Mouse (Mus musculus) kidney, postnatal 4 days (tissue): Measurements from ENCODE around the gene Ttc34.

Source experiments
- DNase-seq, 2 experiments: peaks; one replicate each; pipeline ENCODE4 v3.0.0; 2021; ENCODE audit warnings: mixed read lengths in 2 of 2

The Ttc34 gene

DNA sequence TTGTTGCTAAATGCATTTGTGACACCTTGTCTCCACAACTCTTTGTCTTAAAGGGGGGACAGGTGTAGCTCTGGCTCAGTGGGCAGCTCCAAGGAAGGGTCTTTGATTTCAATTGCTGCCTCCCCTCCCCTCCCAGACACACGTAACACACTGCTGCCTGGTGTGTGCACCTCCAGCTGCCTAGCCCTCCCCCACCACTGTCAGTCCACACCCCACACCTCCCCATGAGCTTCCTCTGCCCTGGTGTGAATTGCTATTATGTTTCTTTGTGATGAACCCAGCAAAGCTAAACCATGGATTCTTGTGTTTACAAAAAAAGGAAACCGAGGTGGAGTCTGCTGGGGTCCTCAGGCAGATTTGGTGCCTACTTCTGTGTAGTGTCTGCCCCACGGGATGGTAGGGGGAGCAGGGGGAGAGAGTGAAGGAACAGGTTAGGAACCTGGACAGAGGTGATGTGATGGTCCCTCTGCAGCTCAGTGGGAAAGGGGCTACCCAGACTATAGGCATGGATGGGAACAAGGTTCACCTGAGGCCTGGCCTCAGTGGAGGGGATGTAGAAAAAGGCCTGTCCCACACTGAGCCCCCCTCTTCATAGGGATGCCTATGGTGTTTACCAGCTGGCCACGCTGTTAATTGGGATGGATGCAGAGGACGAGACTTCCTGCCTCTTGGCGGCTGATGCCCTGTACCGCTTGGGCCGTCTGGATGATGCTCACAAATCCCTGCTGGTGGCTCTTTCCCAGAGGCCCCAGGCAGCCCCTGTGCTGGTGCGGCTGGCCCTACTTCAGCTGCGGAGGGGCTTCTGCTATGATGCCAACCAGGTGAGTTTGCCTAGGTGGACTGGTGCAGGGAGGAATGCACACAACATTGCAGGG lies 20.3 kb downstream of the Ttc34 start:
- no peak for DNase-seq

DNA sequence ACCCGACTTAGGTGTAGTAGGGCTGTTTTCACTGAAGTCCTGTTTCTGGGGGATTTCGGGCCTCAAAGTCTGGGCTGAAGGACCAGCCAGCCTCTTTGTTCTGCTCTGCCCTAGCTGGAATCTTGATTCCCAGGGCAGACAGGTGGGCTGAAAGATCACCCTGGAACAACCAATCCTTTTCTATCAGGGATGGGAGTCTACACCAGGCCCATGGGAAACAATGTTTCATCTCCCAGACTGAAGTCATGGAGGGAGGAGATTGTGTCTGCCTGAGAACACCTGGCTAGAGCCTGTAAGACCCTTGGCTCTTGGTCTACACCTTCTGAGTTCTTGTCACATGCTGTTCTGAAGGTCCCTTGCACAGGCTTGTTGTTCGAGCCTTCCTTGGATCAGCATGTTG lies 21.3 kb downstream of the Ttc34 start:
- DNase-seq, result no peak

DNA sequence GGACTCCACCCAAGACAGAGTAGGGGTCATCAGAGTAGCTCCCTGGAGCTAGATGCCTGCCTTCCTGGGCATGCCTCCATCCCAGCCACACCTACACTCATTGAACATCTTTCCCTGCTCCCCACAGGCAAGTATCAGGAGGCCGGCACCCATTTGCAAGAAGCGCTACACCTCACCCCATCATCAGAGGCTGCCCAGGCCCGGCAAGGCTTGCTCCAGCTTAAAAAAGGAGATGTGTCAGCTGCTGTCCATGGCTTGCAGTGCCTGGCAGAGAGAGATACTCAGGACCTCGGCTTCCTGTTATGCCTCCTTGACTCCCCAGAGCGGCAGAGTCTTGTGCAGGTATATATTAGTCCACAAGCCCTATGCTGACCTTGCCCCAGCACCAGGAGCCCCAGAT lies 24.7 kb downstream of the Ttc34 start:
- DNase-seq, result no peak

DNA sequence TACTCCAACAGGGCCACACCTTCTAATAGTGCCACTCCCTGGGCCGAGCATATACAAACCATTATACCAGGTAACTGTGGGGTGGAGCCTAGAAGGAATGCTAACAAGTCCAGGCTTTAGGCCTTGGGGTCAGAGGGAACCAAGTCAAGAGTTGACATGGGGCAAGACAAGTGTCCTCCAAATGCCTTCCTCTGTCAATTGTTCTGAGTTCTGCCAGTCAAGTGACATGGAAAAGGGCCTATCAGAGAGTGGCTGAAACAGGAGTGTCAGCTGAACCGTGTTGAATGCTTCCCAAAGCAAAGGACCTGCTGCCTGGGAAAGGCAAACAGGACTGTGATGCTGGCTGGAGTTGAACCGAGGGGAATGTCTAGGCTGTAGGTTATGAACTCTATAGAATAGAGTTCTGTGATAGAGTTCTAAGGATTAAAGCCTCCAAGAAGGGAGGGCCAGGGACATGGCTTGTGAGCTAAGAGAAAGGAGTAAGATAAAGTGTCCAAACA lies 26.2 kb downstream of the Ttc34 start:
- DNase-seq, result no peak

DNA sequence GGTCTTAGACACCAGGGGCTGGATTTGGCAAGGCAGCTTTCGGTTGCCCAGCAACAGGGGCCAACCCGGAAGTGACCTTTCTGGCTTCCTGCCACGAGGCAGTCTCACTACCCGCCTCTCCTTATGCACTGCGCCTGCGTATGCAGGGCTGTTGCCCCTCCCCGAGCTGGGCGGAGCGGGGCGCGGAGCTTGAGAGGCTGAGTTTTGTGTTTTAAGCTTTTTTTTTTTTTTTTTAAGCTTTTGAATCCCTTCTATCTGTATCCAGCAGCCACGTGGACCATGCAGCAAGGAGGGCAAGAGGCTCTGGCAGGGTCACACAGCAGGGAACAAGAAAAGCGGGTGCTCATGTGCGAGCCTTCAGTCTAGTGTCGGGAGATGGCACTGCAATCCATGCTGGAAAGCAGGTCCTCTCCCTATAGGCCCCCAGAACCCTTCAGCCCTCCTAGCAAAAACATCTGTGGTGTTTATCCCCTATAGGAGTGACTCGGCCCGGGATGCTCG lies 27.1 kb downstream of the Ttc34 start:
- peak; percentile 98 for DNase-seq

DNA sequence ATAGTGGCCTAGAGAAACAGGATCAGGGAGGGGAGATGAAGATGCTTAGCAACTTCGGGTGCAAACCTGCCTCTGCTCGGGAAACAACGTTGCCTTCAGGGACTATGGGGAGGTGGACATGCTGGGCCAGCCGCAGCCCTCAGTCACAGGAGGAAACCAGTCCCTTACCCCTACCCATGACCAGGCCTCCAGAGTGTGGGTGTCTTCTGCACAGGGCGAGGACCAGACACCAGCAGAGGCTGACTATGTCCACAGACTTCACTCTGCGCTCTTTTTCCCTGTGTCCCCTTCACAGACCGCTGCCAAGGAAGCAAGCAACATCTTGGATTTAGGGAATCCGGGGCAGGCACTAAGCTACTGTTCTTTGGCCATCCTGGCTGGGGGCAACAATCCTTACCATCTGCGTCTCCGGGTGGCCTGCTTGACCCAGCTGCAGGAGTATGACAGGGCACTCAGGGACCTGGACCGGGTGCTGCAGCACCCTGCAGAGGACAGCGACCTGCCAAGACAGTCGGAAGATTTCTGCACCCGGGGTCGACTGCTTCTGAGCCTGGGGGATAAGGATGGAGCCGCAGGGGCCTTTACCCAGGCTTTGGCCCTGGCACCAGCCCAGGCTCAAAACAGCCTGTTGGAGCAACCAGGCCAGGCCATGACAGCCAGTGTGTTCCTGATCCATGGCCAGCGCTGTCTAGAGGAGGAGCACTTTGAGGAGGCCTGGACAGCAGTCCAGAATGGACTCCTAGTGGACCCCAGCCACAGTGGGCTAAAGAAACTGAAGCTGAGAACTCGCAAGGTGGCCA lies 27.9 kb downstream of the Ttc34 start:
- DNase-seq, result no peak

DNA sequence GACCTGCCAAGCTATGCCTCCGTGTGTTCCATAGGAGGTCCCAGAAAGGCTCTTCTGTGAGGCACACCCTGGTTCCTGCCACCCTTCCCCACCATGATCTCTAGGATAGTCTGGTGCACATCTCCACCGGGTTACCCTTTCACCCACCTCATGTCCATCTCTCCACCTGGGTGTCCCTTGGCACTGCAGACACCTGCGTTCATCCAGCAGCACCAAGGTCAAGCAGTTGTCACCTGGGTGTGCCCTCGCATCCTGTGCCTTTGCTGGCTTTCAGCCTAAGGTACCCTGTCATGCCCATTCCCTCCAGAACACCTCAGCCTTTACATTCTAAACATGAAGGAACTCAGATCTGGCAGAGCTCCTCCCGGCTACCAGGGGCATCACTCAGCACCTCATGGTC lies 29.1 kb downstream of the Ttc34 start:
- DNase-seq, result no peak

DNA sequence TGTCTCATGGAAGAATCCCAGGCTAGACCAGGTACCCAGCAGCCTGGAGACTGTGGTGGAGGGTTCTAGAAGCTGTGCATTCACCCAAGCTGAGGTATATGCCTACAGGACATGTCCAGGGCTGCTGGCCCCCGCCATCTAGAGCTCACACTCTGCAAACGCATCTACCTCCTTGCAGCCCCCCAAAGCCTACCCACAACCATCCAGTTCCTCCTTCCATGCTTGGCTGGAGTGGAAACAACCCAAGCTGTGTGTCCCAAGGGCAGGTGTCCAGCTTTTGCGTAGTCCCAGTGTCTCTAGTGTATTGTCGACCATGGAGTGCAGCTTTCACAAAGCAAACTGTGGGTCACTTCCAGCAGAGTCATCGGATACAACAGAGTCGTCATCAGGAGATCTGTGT lies 30.0 kb downstream of the Ttc34 start:
- no peak for DNase-seq

DNA sequence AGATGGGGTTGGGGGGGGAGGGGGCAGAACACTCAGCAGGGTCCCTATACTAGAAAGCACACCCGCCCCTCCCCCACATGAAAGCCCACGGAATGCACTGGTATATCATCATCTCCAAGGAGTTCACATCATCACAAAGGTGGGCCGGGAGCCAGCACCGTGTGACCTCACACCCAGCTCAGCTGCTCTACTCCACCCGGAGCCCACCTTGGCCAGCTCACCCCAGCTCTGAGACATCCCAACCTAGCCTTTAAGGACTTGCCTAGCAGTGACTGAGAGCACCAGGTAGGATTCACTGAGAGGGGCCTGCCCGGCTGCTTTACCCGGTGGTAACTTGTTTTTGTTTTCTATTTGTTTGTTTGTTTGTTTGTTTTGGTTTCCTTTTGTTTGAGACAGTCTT lies 32.2 kb downstream of the Ttc34 start, which contains the start of gene Mmel1:
Gene Mmel1, plus strand, starts transcription at position 146 of the 400 bp plus-strand sequence.
- DNase-seq, result no peak

DNA sequence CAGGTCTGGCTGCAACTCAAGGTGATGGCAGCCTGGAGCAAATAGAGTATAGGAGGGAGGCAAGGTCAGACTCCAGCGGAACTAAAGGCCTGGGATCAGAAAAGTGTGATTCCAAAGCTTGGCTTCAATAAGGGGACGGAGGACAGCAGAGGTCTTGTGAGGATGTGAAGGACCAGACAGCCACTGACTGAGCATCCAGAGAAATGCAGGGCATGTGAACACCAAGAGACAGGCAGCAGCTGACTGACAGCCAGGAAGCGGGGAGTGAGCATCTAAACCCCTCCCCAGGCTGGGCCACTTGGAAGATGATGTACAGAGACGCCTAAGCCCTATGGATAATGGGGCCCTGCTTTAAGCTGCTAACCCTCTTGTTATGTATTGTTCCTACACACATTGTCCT lies 33.5 kb downstream of the Ttc34 start:
- no peak for DNase-seq

DNA sequence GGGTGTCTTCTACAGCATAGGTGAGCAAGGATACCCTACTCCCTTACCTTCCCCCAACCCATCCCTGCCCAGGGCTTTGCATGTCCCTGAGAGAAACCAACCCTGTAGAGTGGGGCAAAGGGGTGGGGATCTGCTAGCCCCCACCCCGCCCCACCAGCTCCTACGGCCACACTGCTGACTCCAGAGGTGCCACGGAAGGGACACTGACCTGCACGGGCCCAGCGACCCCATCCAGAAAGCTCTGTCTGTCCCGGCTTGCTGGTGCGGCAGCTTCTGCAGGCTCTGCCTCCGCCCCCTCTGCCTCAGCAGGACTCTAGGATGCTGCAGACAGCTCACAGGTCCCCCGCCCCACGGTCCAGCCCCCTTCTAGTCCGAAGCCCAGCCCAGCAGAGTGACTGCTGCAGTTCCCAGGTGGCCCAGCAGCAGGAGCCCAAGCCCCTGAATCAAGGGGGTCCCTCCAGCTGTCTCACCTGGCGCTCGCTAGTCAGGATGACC lies 34.5 kb downstream of the Ttc34 start:
- peak; percentile 56 to 73 for DNase-seq

DNA sequence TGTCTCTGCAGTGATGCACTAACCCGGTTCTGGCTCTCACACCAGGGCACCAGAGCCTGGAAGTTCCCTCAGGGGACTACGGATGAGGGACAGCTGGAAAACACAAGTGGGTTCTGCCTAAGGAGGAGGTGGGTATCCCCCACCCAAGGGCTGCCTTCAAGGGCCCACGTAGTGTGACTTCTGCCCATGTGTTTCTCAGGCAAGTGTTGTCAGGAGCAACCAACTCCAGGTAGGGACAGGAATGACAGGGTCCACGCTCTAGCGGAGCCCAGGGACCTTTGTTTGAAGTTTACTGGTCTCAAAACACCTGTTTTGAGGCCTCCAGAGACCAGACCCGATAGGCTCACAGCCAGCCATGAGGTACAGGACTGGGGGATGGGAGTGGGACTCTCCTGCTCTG lies 35.9 kb downstream of the Ttc34 start:
- DNase-seq, result no peak

DNA sequence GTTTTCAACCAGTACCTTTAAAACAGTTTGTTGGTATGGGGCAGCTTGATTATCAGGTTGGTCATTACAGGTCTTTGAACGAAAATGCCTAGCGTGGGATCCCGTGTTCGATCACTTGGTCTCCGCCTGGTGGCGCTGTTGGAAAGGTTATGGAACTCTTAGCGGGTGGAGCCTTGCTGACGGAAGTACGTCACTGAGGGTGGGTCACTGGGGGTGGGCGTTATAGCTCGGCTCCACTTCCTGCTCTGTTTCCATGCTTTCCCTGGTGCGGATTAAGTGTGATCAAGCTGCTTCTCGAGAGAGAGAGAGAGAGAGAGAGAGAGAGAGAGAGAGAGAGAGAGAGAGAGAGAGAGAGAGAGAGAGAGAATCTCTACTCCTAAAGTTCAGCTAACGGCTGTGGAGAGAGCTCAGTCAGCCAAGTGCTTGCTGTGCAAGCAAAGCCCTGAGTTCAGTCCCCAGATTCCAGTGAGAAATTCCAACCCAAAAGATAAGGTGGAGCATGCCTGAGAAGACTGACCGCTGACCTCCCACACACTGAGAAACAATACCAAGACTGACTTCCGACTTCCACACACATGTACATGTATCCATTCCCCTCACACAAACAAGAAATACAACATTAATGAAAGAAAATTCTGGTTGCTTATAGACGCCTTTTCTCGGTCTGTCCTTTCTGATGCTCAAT lies 40.7 kb downstream of the Ttc34 start:
- peak; percentile 97 to 98 for DNase-seq

DNA sequence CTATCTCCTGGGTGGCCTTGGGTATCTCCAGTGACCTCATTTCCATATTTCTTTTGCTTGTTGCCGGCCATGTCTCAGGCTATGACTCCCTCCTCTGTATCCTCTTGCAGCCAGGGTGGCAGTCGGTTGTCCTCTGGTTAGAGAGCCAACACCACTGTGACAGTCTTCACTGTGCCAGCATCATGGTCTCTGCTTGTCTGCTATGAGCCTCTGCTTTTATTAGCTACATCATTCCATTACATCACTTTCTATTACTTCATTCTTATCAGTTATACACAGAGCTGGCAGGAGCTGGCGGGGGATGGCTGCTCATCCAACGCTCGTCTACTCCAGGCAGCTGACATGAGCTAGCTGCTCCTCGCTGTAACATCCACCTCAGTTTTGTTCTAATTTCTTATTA lies 43.5 kb downstream of the Ttc34 start:
- no peak for DNase-seq

DNA sequence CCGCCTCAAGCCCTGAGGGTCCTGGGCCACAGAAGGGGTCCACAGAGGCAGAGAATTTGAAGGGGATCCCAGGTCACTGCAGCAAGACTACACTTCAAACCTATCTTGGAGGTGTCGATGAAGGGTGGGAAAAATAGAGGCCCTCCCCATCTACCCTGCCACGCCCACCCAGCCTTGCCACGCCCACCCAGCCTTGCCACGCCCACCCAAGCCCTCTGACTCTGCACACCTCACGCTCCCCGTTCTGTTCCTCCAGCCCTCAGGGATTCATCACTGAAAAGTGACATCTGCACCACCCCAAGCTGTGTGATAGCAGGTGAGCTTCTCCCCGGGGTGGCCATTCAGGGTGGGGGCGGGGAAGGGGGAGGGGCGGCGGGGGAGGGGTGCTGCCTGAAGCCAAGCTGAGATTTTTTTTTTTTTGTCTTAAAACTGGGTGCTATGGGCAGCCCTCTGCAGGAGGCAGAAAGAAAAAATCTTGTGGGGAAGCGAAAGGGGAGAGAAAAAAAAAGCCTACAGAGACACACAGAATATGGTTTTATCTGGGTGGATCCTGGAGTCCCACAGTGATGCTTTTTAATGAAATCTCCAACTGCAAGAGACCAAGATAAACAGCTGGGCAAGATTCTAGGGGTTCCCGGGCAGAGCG lies 44.9 kb downstream of the Ttc34 start:
- peak in 1 of 2 experiments; percentile 16 for DNase-seq

DNA sequence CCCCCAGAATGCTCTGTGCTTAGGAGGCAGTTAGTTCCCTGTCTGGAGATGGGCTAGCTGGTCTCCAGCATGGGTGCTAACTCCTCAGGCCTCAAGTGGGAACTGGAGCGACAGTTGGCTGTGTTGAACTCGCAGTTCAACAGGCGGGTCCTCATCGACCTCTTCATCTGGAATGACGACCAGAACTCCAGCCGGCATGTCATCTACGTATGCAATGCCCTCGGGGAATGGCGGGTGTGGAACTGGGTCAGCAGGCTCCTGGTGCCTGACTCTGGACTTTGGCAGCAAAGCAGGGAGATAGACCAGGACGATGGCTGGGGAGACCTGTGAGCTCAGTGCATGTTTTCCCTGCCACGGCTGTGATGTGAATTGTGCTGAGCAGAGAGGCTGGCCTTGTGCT lies 48.2 kb downstream of the Ttc34 start:
- DNase-seq, result no peak

DNA sequence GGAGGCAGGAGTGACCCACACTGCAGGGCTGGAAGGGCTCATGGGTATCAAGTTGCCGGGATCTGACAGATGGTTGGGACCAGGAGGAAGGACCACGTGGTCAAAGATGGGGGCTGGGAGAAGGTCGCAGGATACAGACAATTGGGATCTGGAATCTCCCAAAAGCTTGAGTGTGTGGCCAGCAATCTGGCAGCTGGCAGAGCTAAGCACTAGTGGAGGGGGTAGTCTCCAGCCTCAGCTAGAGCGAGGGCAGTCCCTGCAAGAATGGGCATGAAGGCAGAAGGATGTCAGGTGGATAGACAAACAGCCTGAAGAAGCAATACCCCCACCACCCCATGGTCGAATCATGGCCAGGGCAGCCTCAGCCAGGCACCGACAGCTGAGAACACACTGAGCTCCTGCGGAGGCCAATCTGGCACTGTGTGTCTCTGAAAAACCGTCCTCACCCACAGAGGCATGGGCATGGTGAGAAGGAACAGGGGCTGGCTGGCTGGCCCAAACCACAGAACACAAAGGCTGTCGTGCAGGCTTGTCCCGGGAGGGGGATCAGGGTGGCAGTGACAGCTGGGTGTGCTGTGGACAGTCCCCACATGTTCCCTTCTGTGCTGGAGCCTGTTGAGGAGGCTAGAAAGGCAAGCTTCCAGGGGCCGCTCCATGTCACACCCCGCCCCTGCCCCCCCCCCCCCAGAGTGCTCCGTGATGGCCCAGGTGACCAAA lies 49.8 kb downstream of the Ttc34 start:
- no peak for DNase-seq

DNA sequence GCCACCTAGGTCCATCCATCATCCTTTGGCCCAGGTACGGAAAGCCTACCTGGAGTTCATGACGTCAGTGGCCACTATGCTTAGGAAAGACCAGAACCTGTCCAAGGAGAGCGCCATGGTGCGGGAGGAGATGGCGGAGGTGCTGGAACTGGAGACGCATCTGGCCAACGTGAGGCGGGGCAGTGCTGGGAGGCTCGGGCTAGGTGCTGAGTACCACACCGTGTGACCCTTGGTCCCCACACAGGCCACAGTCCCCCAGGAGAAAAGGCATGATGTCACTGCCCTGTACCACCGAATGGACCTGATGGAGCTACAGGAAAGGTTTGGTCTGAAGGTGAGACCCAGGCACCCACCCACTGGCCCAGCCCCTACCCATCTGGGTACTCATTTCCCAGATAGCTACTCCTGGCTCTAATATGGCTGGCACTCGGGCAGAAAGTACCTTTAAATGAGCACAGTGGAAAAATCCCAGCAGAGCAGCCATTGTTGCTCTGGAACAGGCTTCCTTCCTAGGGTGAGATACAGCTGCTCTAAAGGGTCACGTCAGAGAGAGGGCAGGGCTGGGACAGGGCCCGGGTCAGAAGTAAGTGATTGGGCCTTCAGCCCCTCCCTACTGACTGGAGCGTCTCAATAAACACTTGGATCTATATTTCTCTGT lies 50.5 kb downstream of the Ttc34 start:
- no peak for DNase-seq

DNA sequence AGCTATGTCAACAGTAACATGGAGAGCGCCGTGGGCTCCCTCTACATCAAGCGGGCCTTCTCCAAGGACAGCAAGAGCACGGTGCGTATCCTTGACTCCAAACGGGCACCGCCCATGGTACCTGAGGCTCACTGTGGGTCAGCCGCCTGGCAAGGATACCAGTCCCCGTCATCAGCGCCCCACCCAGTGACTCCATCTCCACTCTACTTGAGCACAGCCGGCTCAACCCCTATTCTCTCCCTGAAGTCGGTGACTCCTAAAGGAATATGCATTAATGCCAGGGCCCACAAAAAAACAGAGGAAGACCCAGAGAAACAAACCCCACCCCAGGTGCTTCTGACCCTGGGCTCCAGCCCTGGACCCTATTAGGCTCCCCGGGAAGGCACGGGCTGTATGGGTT lies 53.6 kb downstream of the Ttc34 start:
- no peak for DNase-seq

DNA sequence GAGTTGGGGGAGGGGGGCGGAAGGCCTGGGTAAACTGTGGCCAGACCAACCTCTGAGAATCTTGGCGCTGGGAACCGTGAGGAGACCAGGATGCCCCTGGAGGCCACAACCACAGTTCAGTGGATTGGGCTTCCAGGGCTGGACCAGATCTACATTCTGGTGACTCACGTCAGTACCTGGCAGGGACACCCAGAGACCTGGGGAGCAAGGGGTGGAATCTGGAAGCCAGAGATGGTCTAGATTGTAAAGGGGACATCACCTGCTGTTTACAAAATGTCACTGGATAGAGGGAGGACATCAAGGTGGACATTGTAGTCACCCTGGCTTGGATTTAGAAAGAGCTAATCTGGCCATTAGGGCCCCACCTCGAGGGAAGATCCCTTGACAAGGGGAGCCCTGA lies 58.3 kb downstream of the Ttc34 start:
- no peak for DNase-seq
